Mouse (Mus musculus): ENCODE measurements around the gene Itpr1. TPM values are rescaled to one million over a fixed set of nuclear protein-coding genes. Genes with fewer than 3 reads are reported as not detected.

Itpr1 gene
- polyA plus RNA-seq, 1 experiment from 2014 or later, result 15.6 TPM

- DNase-seq (ENCODE audit: low spot score) (no peak), ATAC-seq (replicated peaks; ENCODE audit: low FRiP score, low TSS enrichment, low read depth) (no peak)
- no peak overlapping the region for H3K27ac ChIP-seq (ENCODE audit: low read depth)
- no peak overlapping the region for H3K4me3 ChIP-seq (ENCODE audit: low read depth, low read length)
- no peaks in the 10 kb centered on the region for H3K27me3 ChIP-seq (replicated peaks; ENCODE audit: control insufficient read depth, insufficient read depth, low read length)
- no peaks in the 10 kb centered on the region for H3K9me3 ChIP-seq (ENCODE audit: control insufficient read depth, low read length)
- no peak overlapping the region for H3K4me2 ChIP-seq (ENCODE audit: low read length)
- WGBS, result 86% methylated on average over 3 of the region's 3 CpGs
- no peaks in the 10 kb centered on the region for H3K36me3 ChIP-seq (ENCODE audit: control insufficient read depth, insufficient read depth, low read length)
- no peak overlapping the region for H3K9ac ChIP-seq (ENCODE audit: low read length)
- 0 out of 2 replicates have a peak, but pooled peaks cover 2% of the 10 kb centered on the region for H3K4me1 ChIP-seq (replicated peaks; ENCODE audit: control insufficient read depth, insufficient read depth, low read length)
Measured at GRCm38 (mm10) chr6:108334059-108334458, 121.2 kb downstream of the Itpr1 start.

DNA sequence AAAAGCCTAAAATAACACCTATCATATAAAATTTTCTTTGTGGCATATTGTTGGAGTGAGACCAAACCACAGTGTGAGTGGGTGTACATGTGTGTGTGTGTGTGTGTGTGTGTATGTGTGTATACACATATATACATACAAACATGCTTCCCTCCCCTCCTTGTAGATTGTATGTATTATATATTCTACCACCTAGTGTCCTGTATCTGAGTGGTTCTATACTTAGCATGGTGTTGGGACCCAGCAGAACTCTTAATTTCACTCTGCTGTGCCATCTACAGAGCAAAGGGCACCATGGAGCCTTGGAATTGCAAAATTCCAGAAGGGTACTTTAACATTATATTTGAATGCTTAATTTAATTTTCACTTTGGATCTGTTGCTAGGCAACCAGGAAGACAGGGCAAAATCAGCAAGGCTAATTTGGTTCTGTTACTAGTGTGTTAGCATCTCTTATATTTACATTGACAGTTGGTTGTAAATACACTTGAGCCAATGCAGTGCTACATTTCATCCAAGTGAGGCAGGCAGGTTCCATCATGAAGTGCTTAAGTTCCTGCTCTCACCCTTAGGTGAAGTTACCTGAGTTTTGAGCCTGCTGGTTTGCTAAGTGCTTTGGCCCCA, 122.4 kb downstream of the Itpr1 start:
- no peak for DNase-seq (ENCODE audit: low spot score)
- Histone ChIP-seq H3K36me3 (ENCODE audit: control insufficient read depth, insufficient read depth, low read length) (no peaks in the 10 kb centered on the region), H3K4me1 (replicated peaks; ENCODE audit: control insufficient read depth, insufficient read depth, low read length) (0 out of 2 replicates have a peak, but pooled peaks cover 2% of the 10 kb centered on the region), H3K4me2 (ENCODE audit: low read length) (no peak overlapping the region), H3K9me3 (ENCODE audit: control insufficient read depth, low read length) (no peaks in the 10 kb centered on the region), H3K27me3 (replicated peaks; ENCODE audit: control insufficient read depth, insufficient read depth, low read length) (no peaks in the 10 kb centered on the region), H3K4me3 (ENCODE audit: low read depth, low read length) (no peak overlapping the region), H3K27ac (ENCODE audit: low read depth) (no peak overlapping the region), H3K9ac (ENCODE audit: low read length) (no peak overlapping the region)
- ATAC-seq (replicated peaks; ENCODE audit: low FRiP score, low TSS enrichment, low read depth), result no peak

DNA sequence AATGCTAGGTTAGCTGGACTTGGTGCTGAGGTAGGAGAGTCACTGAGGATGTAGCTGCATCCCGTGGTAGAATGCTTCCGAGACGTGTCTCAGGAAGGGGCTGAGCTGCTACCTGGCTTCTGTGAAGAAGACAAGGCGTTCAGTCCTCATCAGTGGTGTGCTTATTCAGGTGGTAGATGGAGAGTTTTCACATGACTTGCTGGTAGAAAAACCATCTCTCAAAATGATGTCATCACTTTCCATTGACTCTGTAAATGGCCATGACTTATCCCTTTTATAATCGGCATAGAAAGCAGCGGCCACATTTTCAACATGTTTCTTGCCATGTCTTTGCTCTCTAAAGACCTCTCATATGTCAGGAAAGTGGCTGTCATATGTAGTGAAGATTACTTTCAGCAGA, 123.6 kb downstream of the Itpr1 start:
- H3K9ac ChIP-seq (ENCODE audit: low read length), result no peak overlapping the region
- ATAC-seq (replicated peaks; ENCODE audit: low FRiP score, low TSS enrichment, low read depth), result no peak
- 92% methylated on average over 6 of the region's 6 CpGs for WGBS
- no peak for DNase-seq (ENCODE audit: low spot score)
- H3K4me1 ChIP-seq (replicated peaks; ENCODE audit: control insufficient read depth, insufficient read depth, low read length), result no peaks in the 10 kb centered on the region
- no peaks in the 10 kb centered on the region for H3K9me3 ChIP-seq (ENCODE audit: control insufficient read depth, low read length)
- no peaks in the 10 kb centered on the region for H3K27me3 ChIP-seq (replicated peaks; ENCODE audit: control insufficient read depth, insufficient read depth, low read length)
- H3K36me3 ChIP-seq (ENCODE audit: control insufficient read depth, insufficient read depth, low read length), result 0 out of 2 replicates have a peak, but pooled peaks cover 7% of the 10 kb centered on the region
- no peak overlapping the region for H3K27ac ChIP-seq (ENCODE audit: low read depth)
- no peak overlapping the region for H3K4me2 ChIP-seq (ENCODE audit: low read length)
- H3K4me3 ChIP-seq (ENCODE audit: low read depth, low read length), result no peak overlapping the region

DNA sequence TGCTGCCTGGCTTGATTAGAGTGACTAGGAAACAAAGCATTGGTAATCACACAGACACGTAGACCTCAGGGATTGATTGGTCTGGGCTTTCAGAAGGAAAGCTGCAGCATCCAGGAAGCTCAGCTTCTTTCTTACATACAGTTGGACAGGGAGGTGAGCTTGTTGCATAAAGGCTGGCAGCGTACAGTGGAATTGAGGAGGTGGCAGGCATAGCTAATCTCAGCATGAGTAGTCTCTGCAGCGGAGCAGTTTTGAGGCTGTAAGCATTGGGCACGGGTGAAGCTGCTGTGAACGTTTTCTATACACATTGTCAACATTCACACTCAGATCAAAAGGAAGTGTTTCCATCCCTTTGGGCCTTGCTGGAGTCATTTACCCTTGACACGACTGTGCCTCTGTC, 124.4 kb downstream of the Itpr1 start:
- no peak overlapping the region for H3K4me2 ChIP-seq (ENCODE audit: low read length)
- no peak for ATAC-seq (replicated peaks; ENCODE audit: low FRiP score, low TSS enrichment, low read depth)
- no peak overlapping the region for H3K9ac ChIP-seq (ENCODE audit: low read length)
- DNase-seq (ENCODE audit: low spot score), result no peak
- 0 out of 2 replicates have a peak, but pooled peaks cover 7% of the 10 kb centered on the region for H3K36me3 ChIP-seq (ENCODE audit: control insufficient read depth, insufficient read depth, low read length)
- no peak overlapping the region for H3K27ac ChIP-seq (ENCODE audit: low read depth)
- H3K4me1 ChIP-seq (replicated peaks; ENCODE audit: control insufficient read depth, insufficient read depth, low read length), result no peaks in the 10 kb centered on the region
- WGBS, result 68% methylated on average over 6 of the region's 6 CpGs
- H3K9me3 ChIP-seq (ENCODE audit: control insufficient read depth, low read length), result no peaks in the 10 kb centered on the region
- no peak overlapping the region for H3K4me3 ChIP-seq (ENCODE audit: low read depth, low read length)
- no peaks in the 10 kb centered on the region for H3K27me3 ChIP-seq (replicated peaks; ENCODE audit: control insufficient read depth, insufficient read depth, low read length)

DNA sequence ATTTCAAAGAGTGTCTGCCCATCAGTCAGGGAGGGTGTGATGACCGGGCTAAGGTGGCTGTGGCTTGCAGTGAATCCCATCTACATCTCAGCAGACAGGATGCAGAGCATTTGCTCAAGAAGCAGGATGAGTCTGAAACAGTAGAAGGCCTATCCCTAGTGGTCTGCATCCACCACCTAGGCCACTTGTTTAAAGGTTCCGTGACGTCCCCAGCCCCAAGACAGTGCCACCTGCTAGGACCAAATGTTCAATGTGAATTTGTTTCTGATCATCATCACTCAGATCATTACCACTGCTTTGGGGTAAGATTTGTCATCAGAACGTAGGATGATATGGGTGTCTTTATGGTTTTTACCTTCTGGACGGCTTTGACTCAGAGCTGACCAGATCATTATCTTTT, 125.5 kb downstream of the Itpr1 start:
- ATAC-seq (replicated peaks; ENCODE audit: low FRiP score, low TSS enrichment, low read depth), result no peak
- DNase-seq (ENCODE audit: low spot score), result no peak
- Histone ChIP-seq H3K9me3 (ENCODE audit: control insufficient read depth, low read length) (no peaks in the 10 kb centered on the region), H3K9ac (ENCODE audit: low read length) (no peak overlapping the region), H3K27me3 (replicated peaks; ENCODE audit: control insufficient read depth, insufficient read depth, low read length) (no peaks in the 10 kb centered on the region), H3K36me3 (ENCODE audit: control insufficient read depth, insufficient read depth, low read length) (0 out of 2 replicates have a peak, but pooled peaks cover 7% of the 10 kb centered on the region), H3K4me3 (ENCODE audit: low read depth, low read length) (no peak overlapping the region), H3K4me1 (replicated peaks; ENCODE audit: control insufficient read depth, insufficient read depth, low read length) (no peaks in the 10 kb centered on the region), H3K27ac (ENCODE audit: low read depth) (no peak overlapping the region), H3K4me2 (ENCODE audit: low read length) (no peak overlapping the region)
- 91% methylated on average over 5 of the region's 5 CpGs for WGBS

DNA sequence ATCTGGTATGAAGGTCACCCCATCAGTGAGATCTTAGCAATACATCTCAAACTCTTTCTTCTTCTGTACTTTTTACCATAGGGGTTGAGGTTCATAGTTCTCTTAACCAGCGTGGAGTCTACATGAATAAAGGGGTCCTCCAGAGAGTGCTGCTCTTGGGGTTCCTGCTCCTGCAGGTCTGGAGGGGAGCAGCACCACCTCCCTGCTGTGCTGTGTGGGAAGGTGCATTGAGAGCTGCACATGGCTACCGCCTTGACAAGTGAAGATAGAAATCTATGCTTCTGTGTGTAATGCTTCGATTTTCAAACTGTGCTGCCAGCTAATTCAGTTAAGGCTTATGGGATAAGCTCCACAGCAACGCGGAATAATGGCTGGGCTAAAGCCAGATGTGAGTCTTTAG, 130.1 kb downstream of the Itpr1 start:
- DNase-seq (ENCODE audit: low spot score) (no peak), ATAC-seq (replicated peaks; ENCODE audit: low FRiP score, low TSS enrichment, low read depth) (no peak)
- H3K27ac ChIP-seq (ENCODE audit: low read depth), result no peak overlapping the region
- H3K4me3 ChIP-seq (ENCODE audit: low read depth, low read length), result no peak overlapping the region
- H3K9me3 ChIP-seq (ENCODE audit: control insufficient read depth, low read length), result no peaks in the 10 kb centered on the region
- no peaks in the 10 kb centered on the region for H3K4me1 ChIP-seq (replicated peaks; ENCODE audit: control insufficient read depth, insufficient read depth, low read length)
- H3K27me3 ChIP-seq (replicated peaks; ENCODE audit: control insufficient read depth, insufficient read depth, low read length), result no peaks in the 10 kb centered on the region
- 86% methylated on average over 5 of the region's 5 CpGs for WGBS
- H3K4me2 ChIP-seq (ENCODE audit: low read length), result no peak overlapping the region
- 0 out of 2 replicates have a peak, but pooled peaks cover 7% of the 10 kb centered on the region for H3K36me3 ChIP-seq (ENCODE audit: control insufficient read depth, insufficient read depth, low read length)
- no peak overlapping the region for H3K9ac ChIP-seq (ENCODE audit: low read length)

GRCm38 (mm10) chr6:108343781-108344310, 130.9 kb downstream of the Itpr1 start:
- Histone ChIP-seq H3K36me3 (ENCODE audit: control insufficient read depth, insufficient read depth, low read length) (0 out of 2 replicates have a peak, but pooled peaks cover 7% of the 10 kb centered on the region), H3K27me3 (replicated peaks; ENCODE audit: control insufficient read depth, insufficient read depth, low read length) (no peaks in the 10 kb centered on the region), H3K4me3 (ENCODE audit: low read depth, low read length) (no peak overlapping the region), H3K27ac (ENCODE audit: low read depth) (no peak overlapping the region), H3K4me1 (replicated peaks; ENCODE audit: control insufficient read depth, insufficient read depth, low read length) (no peaks in the 10 kb centered on the region), H3K9ac (ENCODE audit: low read length) (no peak overlapping the region), H3K9me3 (ENCODE audit: control insufficient read depth, low read length) (no peaks in the 10 kb centered on the region), H3K4me2 (ENCODE audit: low read length) (no peak overlapping the region)
- 76% methylated on average over 4 of the region's 4 CpGs for WGBS
- ATAC-seq (replicated peaks; ENCODE audit: low FRiP score, low TSS enrichment, low read depth) (no peak), DNase-seq (ENCODE audit: low spot score) (no peak)

DNA sequence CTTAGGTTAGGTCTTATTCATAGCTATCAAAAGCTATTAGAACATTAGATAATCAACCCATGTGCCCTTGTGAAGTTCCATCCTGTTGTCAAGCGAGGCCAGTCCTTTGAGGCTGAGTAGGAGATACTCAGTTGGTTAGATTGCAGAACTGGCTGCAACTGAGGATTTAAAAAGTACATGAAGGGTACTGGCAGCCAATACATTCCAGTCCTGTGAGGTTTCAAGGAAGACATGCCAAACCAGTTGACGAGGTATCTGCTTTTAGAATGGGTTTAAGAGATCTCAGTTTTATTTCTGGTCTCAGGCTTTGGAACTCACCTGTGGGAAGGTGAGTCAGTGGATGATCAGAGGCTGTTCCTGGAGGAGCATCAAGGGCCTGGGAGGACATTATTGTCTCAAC, 137.9 kb downstream of the Itpr1 start:
- H3K36me3 ChIP-seq (ENCODE audit: control insufficient read depth, insufficient read depth, low read length), result peaks cover 10% of the 10 kb centered on the region; the same call in 1 of the 2 replicates
- no peak overlapping the region for H3K9ac ChIP-seq (ENCODE audit: low read length)
- no peak overlapping the region for H3K4me2 ChIP-seq (ENCODE audit: low read length)
- 81% methylated on average over 2 of the region's 2 CpGs for WGBS
- H3K9me3 ChIP-seq (ENCODE audit: control insufficient read depth, low read length), result no peaks in the 10 kb centered on the region
- H3K4me1 ChIP-seq (replicated peaks; ENCODE audit: control insufficient read depth, insufficient read depth, low read length), result no peaks in the 10 kb centered on the region
- ATAC-seq (replicated peaks; ENCODE audit: low FRiP score, low TSS enrichment, low read depth) (no peak), DNase-seq (ENCODE audit: low spot score) (no peak)
- no peak overlapping the region for H3K4me3 ChIP-seq (ENCODE audit: low read depth, low read length)
- H3K27ac ChIP-seq (ENCODE audit: low read depth), result no peak overlapping the region
- H3K27me3 ChIP-seq (replicated peaks; ENCODE audit: control insufficient read depth, insufficient read depth, low read length), result no peaks in the 10 kb centered on the region

- H3K4me1 ChIP-seq (replicated peaks; ENCODE audit: control insufficient read depth, insufficient read depth, low read length), result no peaks in the 10 kb centered on the region
- H3K9ac ChIP-seq (ENCODE audit: low read length), result no peak overlapping the region
- no peak overlapping the region for H3K27ac ChIP-seq (ENCODE audit: low read depth)
- ATAC-seq (replicated peaks; ENCODE audit: low FRiP score, low TSS enrichment, low read depth) (no peak), DNase-seq (ENCODE audit: low spot score) (no peak)
- no peak overlapping the region for H3K4me2 ChIP-seq (ENCODE audit: low read length)
- no peak overlapping the region for H3K4me3 ChIP-seq (ENCODE audit: low read depth, low read length)
- H3K27me3 ChIP-seq (replicated peaks; ENCODE audit: control insufficient read depth, insufficient read depth, low read length), result no peaks in the 10 kb centered on the region
- H3K36me3 ChIP-seq (ENCODE audit: control insufficient read depth, insufficient read depth, low read length), result peaks cover 14% of the 10 kb centered on the region
- WGBS, result 82% methylated on average over 8 of the region's 8 CpGs
- H3K9me3 ChIP-seq (ENCODE audit: control insufficient read depth, low read length), result no peaks in the 10 kb centered on the region
Measured at GRCm38 (mm10) chr6:108351998-108352397, 139.1 kb downstream of the Itpr1 start.

Data from intestine, embryonic 14.5 days (tissue).